Mouse (Mus musculus): ENCODE measurements around the gene Hist1h2bb. TPM values are rescaled to one million over a fixed set of nuclear protein-coding genes. Genes with fewer than 3 reads are reported as not detected.

Hist1h2bb gene
- total and polyA plus RNA-seq, 3 experiments: 3.2 to 2,278 TPM; not detected in 1

Other genes starting within 250 kb of the Hist1h2bb start
Only the 30 nearest of the 37 such genes appear.
- 115 and 134 TPM in 2 replicates for gene Hist1h1d, start 193.5 kb upstream of the Hist1h2bb start, total RNA-seq (2012; rRNA removed)
- gene Hist1h1d, start 193.5 kb upstream of the Hist1h2bb start, polyA plus RNA-seq (2012; ENCODE audit: insufficient read depth in 1 of 2, insufficient read length in 2 of 2, low read depth in 1 of 2, low replicate concordance in 2 of 2, missing spikeins in 1 of 2): under 1 TPM in 1 of 2 experiments, not detected in 1; 0.24 TPM
- 1,049 and 1,400 TPM in 2 replicates for gene Hist1h3e, start 184.4 kb upstream of the Hist1h2bb start, total RNA-seq (2012; rRNA removed)
- 1 to 10 TPM in 1 of 2 experiments, not detected in 1; 4.5 TPM for gene Hist1h3e, start 184.4 kb upstream of the Hist1h2bb start, polyA plus RNA-seq (2012; ENCODE audit: insufficient read depth in 1 of 2, insufficient read length in 2 of 2, low read depth in 1 of 2, low replicate concordance in 2 of 2, missing spikeins in 1 of 2)
- gene Hist1h2ae, start 175.5 kb upstream of the Hist1h2bb start, total RNA-seq (2012; rRNA removed): 560 and 662 TPM in 2 replicates
- 1 to 10 TPM in 1 of 2 experiments, not detected in 1; 3.3 TPM for gene Hist1h2ae, start 175.5 kb upstream of the Hist1h2bb start, polyA plus RNA-seq (2012; ENCODE audit: insufficient read depth in 1 of 2, insufficient read length in 2 of 2, low read depth in 1 of 2, low replicate concordance in 2 of 2, missing spikeins in 1 of 2)
- 2,580 and 3,348 TPM in 2 replicates for gene Hist1h2bg, start 175.3 kb upstream of the Hist1h2bb start, total RNA-seq (2012; rRNA removed)
- gene Hist1h2bg, start 175.3 kb upstream of the Hist1h2bb start, polyA plus RNA-seq (2012; ENCODE audit: insufficient read depth in 1 of 2, insufficient read length in 2 of 2, low read depth in 1 of 2, low replicate concordance in 2 of 2, missing spikeins in 1 of 2): 10 to 100 TPM in 1 of 2 experiments, not detected in 1; 14.7 TPM
- 1,093 and 1,255 TPM in 2 replicates for gene Hist1h2bf, start 172.5 kb upstream of the Hist1h2bb start, total RNA-seq (2012; rRNA removed)
- 1 to 10 TPM in 1 of 2 experiments, not detected in 1; 2.2 TPM for gene Hist1h2bf, start 172.5 kb upstream of the Hist1h2bb start, polyA plus RNA-seq (2012; ENCODE audit: insufficient read depth in 1 of 2, insufficient read length in 2 of 2, low read depth in 1 of 2, low replicate concordance in 2 of 2, missing spikeins in 1 of 2)
- gene Hist1h2ad, start 172.4 kb upstream of the Hist1h2bb start, total RNA-seq (2012; rRNA removed): 924 and 1,082 TPM in 2 replicates
- under 1 TPM in 1 of 2 experiments, not detected in 1; 0.14 TPM for gene Hist1h2ad, start 172.4 kb upstream of the Hist1h2bb start, polyA plus RNA-seq (2012; ENCODE audit: insufficient read depth in 1 of 2, insufficient read length in 2 of 2, low read depth in 1 of 2, low replicate concordance in 2 of 2, missing spikeins in 1 of 2)
- gene Hist1h3d, start 171.0 kb upstream of the Hist1h2bb start, total RNA-seq (2012; rRNA removed): 150 and 212 TPM in 2 replicates
- gene Hist1h3d, start 171.0 kb upstream of the Hist1h2bb start, polyA plus RNA-seq (2012; ENCODE audit: insufficient read depth in 1 of 2, insufficient read length in 2 of 2, low read depth in 1 of 2, low replicate concordance in 2 of 2, missing spikeins in 1 of 2): 1 to 10 TPM in 1 of 2 experiments, not detected in 1; 1.4 TPM
- gene Hist1h4d, start 165.1 kb upstream of the Hist1h2bb start, total RNA-seq (2012; rRNA removed): 1,889 and 1,922 TPM in 2 replicates
- 10 to 100 TPM in 1 of 2 experiments, not detected in 1; 11.7 TPM for gene Hist1h4d, start 165.1 kb upstream of the Hist1h2bb start, polyA plus RNA-seq (2012; ENCODE audit: insufficient read depth in 1 of 2, insufficient read length in 2 of 2, low read depth in 1 of 2, low replicate concordance in 2 of 2, missing spikeins in 1 of 2)
- 237 and 340 TPM in 2 replicates for gene Hist1h2be, start 125.6 kb upstream of the Hist1h2bb start, total RNA-seq (2012; rRNA removed)
- under 1 TPM in 1 of 2 experiments, not detected in 1; 0.49 TPM for gene Hist1h2be, start 125.6 kb upstream of the Hist1h2bb start, polyA plus RNA-seq (2012; ENCODE audit: insufficient read depth in 1 of 2, insufficient read length in 2 of 2, low read depth in 1 of 2, low replicate concordance in 2 of 2, missing spikeins in 1 of 2)
- 268 and 340 TPM in 2 replicates for gene Hist1h1e, start 124.2 kb upstream of the Hist1h2bb start, total RNA-seq (2012; rRNA removed)
- gene Hist1h1e, start 124.2 kb upstream of the Hist1h2bb start, polyA plus RNA-seq (2012; ENCODE audit: insufficient read depth in 1 of 2, insufficient read length in 2 of 2, low read depth in 1 of 2, low replicate concordance in 2 of 2, missing spikeins in 1 of 2): 1 to 10 TPM in 1 of 2 experiments, not detected in 1; 1.6 TPM
- gene Hist1h2ac, start 62.8 kb upstream of the Hist1h2bb start, total RNA-seq (2012; rRNA removed): 123 and 153 TPM in 2 replicates
- under 1 TPM in 1 of 2 experiments, not detected in 1; 0.15 TPM for gene Hist1h2ac, start 62.8 kb upstream of the Hist1h2bb start, polyA plus RNA-seq (2012; ENCODE audit: insufficient read depth in 1 of 2, insufficient read length in 2 of 2, low read depth in 1 of 2, low replicate concordance in 2 of 2, missing spikeins in 1 of 2)
- 694 and 982 TPM in 2 replicates for gene Hist1h2bc, start 62.5 kb upstream of the Hist1h2bb start, total RNA-seq (2012; rRNA removed)
- gene Hist1h2bc, start 62.5 kb upstream of the Hist1h2bb start, polyA plus RNA-seq (2012; ENCODE audit: insufficient read depth in 1 of 2, insufficient read length in 2 of 2, low read depth in 1 of 2, low replicate concordance in 2 of 2, missing spikeins in 1 of 2): 1 to 10 TPM in 1 of 2 experiments, not detected in 1; 3.1 TPM
- 2.7 and 6.3 TPM in 2 replicates for gene Hist1h1t, start 50.9 kb upstream of the Hist1h2bb start, total RNA-seq (2012; rRNA removed)
- gene Hist1h1t, start 50.9 kb upstream of the Hist1h2bb start, polyA plus RNA-seq (2012; ENCODE audit: insufficient read depth in 1 of 2, insufficient read length in 2 of 2, low read depth in 1 of 2, low replicate concordance in 2 of 2, missing spikeins in 1 of 2): not detected
- 1,967 and 2,008 TPM in 2 replicates for gene Hist1h4c, start 48.3 kb upstream of the Hist1h2bb start, total RNA-seq (2012; rRNA removed)
- 1 to 10 TPM in 1 of 2 experiments, not detected in 1; 4.1 TPM for gene Hist1h4c, start 48.3 kb upstream of the Hist1h2bb start, polyA plus RNA-seq (2012; ENCODE audit: insufficient read depth in 1 of 2, insufficient read length in 2 of 2, low read depth in 1 of 2, low replicate concordance in 2 of 2, missing spikeins in 1 of 2)
- gene Hfe, start 35.9 kb upstream of the Hist1h2bb start, total RNA-seq (2012; rRNA removed): not detected in 2 replicates
- not detected for gene Hfe, start 35.9 kb upstream of the Hist1h2bb start, polyA plus RNA-seq (2012; ENCODE audit: insufficient read depth in 1 of 2, insufficient read length in 2 of 2, low read depth in 1 of 2, low replicate concordance in 2 of 2, missing spikeins in 1 of 2)
- 348 and 479 TPM in 2 replicates for gene Hist1h1c, start 7.9 kb upstream of the Hist1h2bb start, total RNA-seq (2012; rRNA removed)
- 1 to 10 TPM in 1 of 2 experiments, not detected in 1; 3.8 TPM for gene Hist1h1c, start 7.9 kb upstream of the Hist1h2bb start, polyA plus RNA-seq (2012; ENCODE audit: insufficient read depth in 1 of 2, insufficient read length in 2 of 2, low read depth in 1 of 2, low replicate concordance in 2 of 2, missing spikeins in 1 of 2)
- gene Hist1h3c, start 1.1 kb upstream of the Hist1h2bb start, total RNA-seq (2012; rRNA removed): 1,651 and 2,239 TPM in 2 replicates
- gene Hist1h3c, start 1.1 kb upstream of the Hist1h2bb start, polyA plus RNA-seq (2012; ENCODE audit: insufficient read depth in 1 of 2, insufficient read length in 2 of 2, low read depth in 1 of 2, low replicate concordance in 2 of 2, missing spikeins in 1 of 2): 1 to 10 TPM in 1 of 2 experiments, not detected in 1; 1.7 TPM
- 2,219 and 2,780 TPM in 2 replicates for gene Hist1h2ab, start 4.4 kb downstream of the Hist1h2bb start, total RNA-seq (2012; rRNA removed)
- 1 to 10 TPM in 1 of 2 experiments, not detected in 1; 8.0 TPM for gene Hist1h2ab, start 4.4 kb downstream of the Hist1h2bb start, polyA plus RNA-seq (2012; ENCODE audit: insufficient read depth in 1 of 2, insufficient read length in 2 of 2, low read depth in 1 of 2, low replicate concordance in 2 of 2, missing spikeins in 1 of 2)
- gene Hist1h3b, start 5.5 kb downstream of the Hist1h2bb start, total RNA-seq (2012; rRNA removed): 1,725 and 2,102 TPM in 2 replicates
- gene Hist1h3b, start 5.5 kb downstream of the Hist1h2bb start, polyA plus RNA-seq (2012; ENCODE audit: insufficient read depth in 1 of 2, insufficient read length in 2 of 2, low read depth in 1 of 2, low replicate concordance in 2 of 2, missing spikeins in 1 of 2): 1 to 10 TPM in 1 of 2 experiments, not detected in 1; 6.6 TPM
- 3,071 and 3,339 TPM in 2 replicates for gene Hist1h4b, start 10.3 kb downstream of the Hist1h2bb start, total RNA-seq (2012; rRNA removed)
- gene Hist1h4b, start 10.3 kb downstream of the Hist1h2bb start, polyA plus RNA-seq (2012; ENCODE audit: insufficient read depth in 1 of 2, insufficient read length in 2 of 2, low read depth in 1 of 2, low replicate concordance in 2 of 2, missing spikeins in 1 of 2): 10 to 100 TPM in 1 of 2 experiments, not detected in 1; 19.0 TPM
- 2,939 and 3,025 TPM in 2 replicates for gene Hist1h4a, start 14.5 kb downstream of the Hist1h2bb start, total RNA-seq (2012; rRNA removed)
- gene Hist1h4a, start 14.5 kb downstream of the Hist1h2bb start, polyA plus RNA-seq (2012; ENCODE audit: insufficient read depth in 1 of 2, insufficient read length in 2 of 2, low read depth in 1 of 2, low replicate concordance in 2 of 2, missing spikeins in 1 of 2): 1 to 10 TPM in 1 of 2 experiments, not detected in 1; 9.8 TPM
- gene Hist1h3a, start 15.7 kb downstream of the Hist1h2bb start, total RNA-seq (2012; rRNA removed): 1,097 and 1,298 TPM in 2 replicates
- gene Hist1h3a, start 15.7 kb downstream of the Hist1h2bb start, polyA plus RNA-seq (2012; ENCODE audit: insufficient read depth in 1 of 2, insufficient read length in 2 of 2, low read depth in 1 of 2, low replicate concordance in 2 of 2, missing spikeins in 1 of 2): 1 to 10 TPM in 1 of 2 experiments, not detected in 1; 6.5 TPM
- 2,211 and 2,669 TPM in 2 replicates for gene Hist1h1a, start 16.9 kb downstream of the Hist1h2bb start, total RNA-seq (2012; rRNA removed)
- 1 to 10 TPM in 1 of 2 experiments, not detected in 1; 4.1 TPM for gene Hist1h1a, start 16.9 kb downstream of the Hist1h2bb start, polyA plus RNA-seq (2012; ENCODE audit: insufficient read depth in 1 of 2, insufficient read length in 2 of 2, low read depth in 1 of 2, low replicate concordance in 2 of 2, missing spikeins in 1 of 2)
- gene Trim38, start 23.2 kb downstream of the Hist1h2bb start, total RNA-seq (2012; rRNA removed): not detected in 2 replicates
- not detected for gene Trim38, start 23.2 kb downstream of the Hist1h2bb start, polyA plus RNA-seq (2012; ENCODE audit: insufficient read depth in 1 of 2, insufficient read length in 2 of 2, low read depth in 1 of 2, low replicate concordance in 2 of 2, missing spikeins in 1 of 2)
- not detected in 2 replicates for gene Slc17a2, start 60.3 kb downstream of the Hist1h2bb start, total RNA-seq (2012; rRNA removed)
- not detected for gene Slc17a2, start 60.3 kb downstream of the Hist1h2bb start, polyA plus RNA-seq (2012; ENCODE audit: insufficient read depth in 1 of 2, insufficient read length in 2 of 2, low read depth in 1 of 2, low replicate concordance in 2 of 2, missing spikeins in 1 of 2)
- gene Slc17a3, start 92.7 kb downstream of the Hist1h2bb start, total RNA-seq (2012; rRNA removed): not detected in 2 replicates
- not detected for gene Slc17a3, start 92.7 kb downstream of the Hist1h2bb start, polyA plus RNA-seq (2012; ENCODE audit: insufficient read depth in 1 of 2, insufficient read length in 2 of 2, low read depth in 1 of 2, low replicate concordance in 2 of 2, missing spikeins in 1 of 2)
- not detected in 2 replicates for gene Slc17a1, start 121.0 kb downstream of the Hist1h2bb start, total RNA-seq (2012; rRNA removed)
- not detected for gene Slc17a1, start 121.0 kb downstream of the Hist1h2bb start, polyA plus RNA-seq (2012; ENCODE audit: insufficient read depth in 1 of 2, insufficient read length in 2 of 2, low read depth in 1 of 2, low replicate concordance in 2 of 2, missing spikeins in 1 of 2)
- gene Slc17a4, start 168.3 kb downstream of the Hist1h2bb start, total RNA-seq (2012; rRNA removed): 0.20 TPM in 1 of 2 replicates, not detected in the other
- gene Slc17a4, start 168.3 kb downstream of the Hist1h2bb start, polyA plus RNA-seq (2012; ENCODE audit: insufficient read depth in 1 of 2, insufficient read length in 2 of 2, low read depth in 1 of 2, low replicate concordance in 2 of 2, missing spikeins in 1 of 2): under 1 TPM in 1 of 2 experiments, not detected in 1; 0.54 TPM
- gene Hist1h2ba, start 187.4 kb downstream of the Hist1h2bb start, total RNA-seq (2012; rRNA removed): not detected in 2 replicates
- under 1 TPM in 1 of 2 experiments, not detected in 1; 0.58 TPM for gene Hist1h2ba, start 187.4 kb downstream of the Hist1h2bb start, polyA plus RNA-seq (2012; ENCODE audit: insufficient read depth in 1 of 2, insufficient read length in 2 of 2, low read depth in 1 of 2, low replicate concordance in 2 of 2, missing spikeins in 1 of 2)
- gene Hist1h2aa, start 187.7 kb downstream of the Hist1h2bb start, total RNA-seq (2012; rRNA removed): not detected in 2 replicates
- 1 to 10 TPM in 1 of 2 experiments, not detected in 1; 1.6 TPM for gene Hist1h2aa, start 187.7 kb downstream of the Hist1h2bb start, polyA plus RNA-seq (2012; ENCODE audit: insufficient read depth in 1 of 2, insufficient read length in 2 of 2, low read depth in 1 of 2, low replicate concordance in 2 of 2, missing spikeins in 1 of 2)

Data from MEL (cell line).